Mouse (Mus musculus): ENCODE measurements at regions not wholly inside any gene's neighbourhood (a gene's known extent, or its start where the extent isn't known, plus 50 kb on each side); places are given as distances from the start of the nearest gene placed in this dataset.

DNA sequence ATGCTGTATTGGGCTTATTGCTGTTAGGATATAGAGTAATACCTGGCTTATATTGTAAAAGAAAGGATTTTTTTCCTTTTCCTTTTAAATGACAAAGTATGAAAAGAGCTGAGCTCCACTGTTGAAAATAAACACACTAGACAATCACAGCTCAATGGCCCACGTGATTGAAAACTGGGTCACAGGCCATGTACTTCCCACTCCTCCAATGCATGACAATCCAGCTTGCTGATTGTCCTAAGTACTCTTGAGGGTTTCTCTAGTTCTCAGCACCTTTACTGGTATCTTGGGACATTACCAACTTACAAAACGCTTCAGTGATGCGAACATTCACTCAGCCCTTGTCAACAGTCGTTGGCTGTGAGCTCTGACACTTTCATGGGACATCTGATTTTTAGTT, 170.1 kb downstream of the Cth start:
- TF ChIP-seq POLR2A (IDR thresholded peaks at IDR 0.05; ENCODE audit: borderline replicate concordance, insufficient read depth, low read length): no peak
- TF ChIP-seq CTCF (IDR thresholded peaks at IDR 0.05; ENCODE audit: borderline replicate concordance, insufficient read depth, low read depth, low read length): no peak
